Mouse (Mus musculus) CD4-positive, CD25-positive, alpha-beta regulatory T cell, adult 4 months (primary cell): ENCODE data around the gene Sema3f. TPM values are rescaled to one million over a fixed set of nuclear protein-coding genes. Genes with fewer than 3 reads are reported as not detected.
A peak's percentile ranks its signal among the peaks of the same experiment; 100 is the strongest.

ENCODE experiments used
- ATAC-seq: one replicate; pipeline ENCODE4 v1.8.0; 2017
- polyA plus RNA-seq, 2 experiments: library from polyadenylated mRNA; unstranded; fragments of 100-300 nt; shearing (Covaris generic); gene quantifications; one replicate each; pipeline ENCODE4 v1.2.1; 2017

The Sema3f gene
- polyA plus RNA-seq, result not detected

GRCm38 (mm10) chr9:107709697-107710483 lies at the start of gene Sema3f:
TSS of gene Sema3f (minus strand) at chr9:107710475.
- peak; percentile 69 for ATAC-seq

DNA sequence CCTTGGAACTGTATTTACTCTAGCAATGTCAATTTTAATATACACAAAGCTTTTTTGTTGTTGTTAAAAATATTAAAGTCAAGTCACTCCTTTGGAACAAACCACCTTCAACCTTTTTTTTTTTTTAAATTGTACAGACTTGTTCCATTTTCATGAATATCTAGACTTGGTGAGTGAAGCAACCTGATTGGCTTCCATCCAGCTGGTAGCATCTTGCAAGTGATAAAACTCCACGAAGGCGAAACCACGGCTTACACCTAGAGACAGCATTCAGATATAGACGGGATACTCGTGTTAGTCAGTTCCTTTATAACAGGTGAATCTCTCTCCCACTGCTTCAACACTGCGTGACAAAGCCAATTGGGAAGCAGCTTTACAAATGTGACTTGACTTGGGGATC lies 49.3 kb upstream of the Sema3f start:
- no peak for ATAC-seq

DNA sequence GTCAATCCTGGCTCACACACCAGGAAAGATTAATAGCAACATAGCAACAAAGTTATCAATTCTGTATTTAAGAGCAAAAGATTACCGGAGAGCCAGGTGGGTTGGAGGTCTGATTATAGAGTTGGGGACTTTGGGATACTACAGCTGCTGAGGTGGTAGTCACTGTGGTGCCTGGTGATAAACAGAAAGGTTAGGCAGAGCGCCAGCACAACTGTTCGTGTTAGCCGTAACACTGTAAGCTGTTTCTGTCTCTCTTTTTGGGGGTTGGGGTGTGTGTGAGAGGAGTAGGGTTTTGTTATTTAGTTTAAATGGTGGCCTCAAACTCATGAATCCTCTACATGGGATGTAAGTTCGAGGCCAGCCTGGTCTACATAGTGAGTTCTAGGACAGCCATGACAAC lies 40.1 kb upstream of the Sema3f start:
- ATAC-seq, result no peak

- ATAC-seq, result no peak
Observed at GRCm38 (mm10) chr9:107748063-107748462, 37.8 kb upstream of the Sema3f start.

- ATAC-seq, result no peak
Observed at GRCm38 (mm10) chr9:107747310-107747709, 37.0 kb upstream of the Sema3f start.

GRCm38 (mm10) chr9:107746679-107747078 lies 36.4 kb upstream of the Sema3f start:
- no peak for ATAC-seq

- no peak for ATAC-seq
Observed at GRCm38 (mm10) chr9:107744061-107744460, 33.8 kb upstream of the Sema3f start.

- ATAC-seq, result no peak
Observed at GRCm38 (mm10) chr9:107738841-107739202, 28.5 kb upstream of the Sema3f start.

- ATAC-seq, result peak; percentile 64
Observed at GRCm38 (mm10) chr9:107738020-107738840, 28.0 kb upstream of the Sema3f start.

- ATAC-seq, result peak; percentile 63
Observed at GRCm38 (mm10) chr9:107736185-107736485, 25.9 kb upstream of the Sema3f start.

DNA sequence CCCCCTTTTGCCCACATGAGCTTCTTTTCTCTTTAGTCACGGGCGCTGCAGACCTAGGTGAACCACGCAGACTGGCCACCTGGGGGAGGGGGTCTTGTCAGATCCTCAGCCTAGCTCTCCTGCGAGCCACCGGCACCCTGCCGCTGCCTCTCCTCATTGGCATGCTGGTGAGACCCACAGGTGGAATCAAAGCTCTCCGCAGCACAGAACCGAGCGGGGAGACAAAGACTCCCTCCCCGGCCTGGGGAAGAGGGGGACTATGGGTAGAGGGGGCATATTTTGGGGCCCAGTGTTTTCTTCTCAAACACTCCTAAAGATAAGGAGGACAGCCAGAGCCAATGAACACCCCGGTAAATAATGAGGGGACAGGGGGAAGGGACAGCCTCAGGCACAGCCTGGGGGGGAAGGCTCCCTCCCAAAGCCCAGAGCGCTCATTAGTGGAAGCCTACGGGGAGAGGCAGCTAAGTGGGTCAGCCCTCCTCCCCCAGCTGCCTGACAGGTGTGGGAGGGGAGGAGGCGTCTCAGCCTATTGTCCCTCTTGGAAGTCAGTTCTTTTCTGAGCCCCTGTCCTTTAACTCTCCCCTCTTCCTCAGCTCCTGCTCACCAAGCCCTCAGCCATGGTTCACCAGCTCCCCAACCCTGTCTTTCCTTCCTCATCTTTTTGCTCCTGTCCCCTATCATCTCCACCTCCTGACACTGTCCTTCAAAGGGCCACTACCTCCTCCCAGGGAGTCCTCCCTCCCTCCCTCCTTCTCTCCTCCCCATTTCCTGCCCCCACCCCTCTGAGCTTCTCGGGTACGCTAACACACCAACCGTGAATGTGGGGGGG lies 25.3 kb upstream of the Sema3f start:
- ATAC-seq, result no peak

GRCm38 (mm10) chr9:107734567-107734971 lies 24.3 kb upstream of the Sema3f start:
- ATAC-seq, result no peak

DNA sequence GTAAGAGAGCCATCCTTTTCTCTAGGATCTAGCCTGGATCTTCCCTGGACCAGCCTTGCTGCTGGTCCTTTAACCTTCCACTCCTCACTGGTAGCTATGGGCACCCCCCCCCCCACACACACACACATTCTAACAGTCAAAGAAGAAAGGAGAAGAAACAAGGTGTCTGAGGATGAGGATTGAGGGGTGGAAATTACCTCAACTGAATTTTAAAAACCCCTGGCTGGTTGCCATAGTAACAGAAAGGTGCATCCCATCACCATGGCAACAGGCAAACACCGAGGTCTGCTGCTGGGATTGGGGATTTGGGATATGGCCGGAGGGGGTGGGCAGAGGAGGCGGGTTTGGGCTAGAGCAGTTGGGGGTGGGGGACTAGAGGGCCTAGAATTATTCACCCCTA lies 19.4 kb upstream of the Sema3f start:
- no peak for ATAC-seq

GRCm38 (mm10) chr9:107728919-107729670 lies 18.8 kb upstream of the Sema3f start:
- ATAC-seq, result no peak

DNA sequence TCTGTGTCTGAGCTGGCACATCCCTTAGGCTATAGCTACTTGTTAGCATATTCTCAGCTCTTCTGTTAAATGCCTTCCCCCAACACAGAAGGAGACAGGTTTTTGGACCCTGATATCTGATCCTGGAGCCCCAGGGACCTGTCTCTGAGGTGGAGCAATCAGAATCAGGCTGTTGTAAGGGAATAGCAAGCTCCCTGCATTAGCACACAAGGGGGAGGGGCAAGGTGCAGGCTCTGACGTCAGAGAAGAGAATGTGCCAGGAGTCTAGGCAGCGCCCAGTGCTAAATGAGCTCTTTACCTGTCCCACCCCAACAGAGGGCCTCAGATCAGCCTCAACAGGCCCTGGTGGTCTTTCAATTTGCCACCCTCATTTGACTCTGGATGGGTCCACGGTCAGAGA lies 16.8 kb upstream of the Sema3f start:
- ATAC-seq, result no peak

- ATAC-seq, result no peak
Observed at GRCm38 (mm10) chr9:107724796-107725195, 14.5 kb upstream of the Sema3f start.

GRCm38 (mm10) chr9:107723794-107724531 lies 13.7 kb upstream of the Sema3f start:
- ATAC-seq, result no peak

DNA sequence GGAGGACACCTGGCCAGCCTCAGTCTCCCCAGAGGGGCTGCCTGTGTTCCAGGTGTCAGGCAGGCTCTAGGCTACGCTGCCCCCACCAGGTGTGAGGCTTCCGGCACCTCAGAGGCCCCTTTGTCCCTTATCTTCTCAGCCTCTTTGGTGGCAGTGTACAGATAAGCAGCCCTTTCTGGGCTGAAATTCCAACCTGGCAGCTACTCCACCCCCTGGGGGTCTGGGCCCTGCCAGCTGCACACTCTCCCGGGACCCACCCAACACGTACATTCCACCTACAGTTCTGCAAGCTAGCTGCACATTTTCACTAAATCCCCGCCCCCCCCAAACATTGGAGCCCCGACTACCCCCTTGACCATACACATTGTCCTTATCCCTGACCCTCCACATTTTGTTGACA lies 13.0 kb upstream of the Sema3f start:
- ATAC-seq, result no peak

DNA sequence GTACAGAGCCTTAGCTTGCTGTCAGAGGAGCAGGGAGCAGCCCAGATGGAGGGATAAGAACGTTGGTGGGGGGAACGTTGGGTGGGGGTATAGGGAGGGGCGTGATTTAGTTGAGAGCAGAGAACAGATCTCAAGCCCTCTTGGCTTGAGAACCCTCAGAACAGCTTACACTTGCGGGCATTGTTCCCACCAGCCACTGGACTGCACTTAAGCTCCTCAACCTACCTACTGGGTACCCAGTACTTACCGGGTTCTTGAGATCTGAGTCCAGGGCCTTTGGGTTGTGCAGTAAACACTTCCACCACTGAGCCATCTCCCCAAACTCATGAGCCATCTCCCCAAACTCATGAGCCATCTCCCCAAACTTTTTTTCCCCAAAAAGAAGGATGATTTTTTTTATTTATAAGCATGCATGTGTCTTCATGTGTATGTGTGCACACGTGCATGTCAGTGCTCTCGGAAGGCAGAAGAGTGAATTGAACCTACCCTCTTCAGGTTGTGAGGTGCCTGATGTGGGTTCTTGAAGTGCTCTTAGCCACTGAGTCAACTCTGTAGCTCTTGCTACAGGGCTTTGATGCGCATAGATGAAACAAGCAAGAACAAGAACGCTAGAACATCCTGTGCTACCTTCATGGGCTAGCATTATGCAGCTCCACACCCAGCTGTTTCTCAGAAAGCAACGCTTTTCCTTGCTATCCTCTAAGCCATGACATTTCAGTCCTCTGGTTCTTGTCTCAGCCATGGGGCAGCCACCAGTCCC lies 8.7 kb upstream of the Sema3f start:
- ATAC-seq, result no peak

DNA sequence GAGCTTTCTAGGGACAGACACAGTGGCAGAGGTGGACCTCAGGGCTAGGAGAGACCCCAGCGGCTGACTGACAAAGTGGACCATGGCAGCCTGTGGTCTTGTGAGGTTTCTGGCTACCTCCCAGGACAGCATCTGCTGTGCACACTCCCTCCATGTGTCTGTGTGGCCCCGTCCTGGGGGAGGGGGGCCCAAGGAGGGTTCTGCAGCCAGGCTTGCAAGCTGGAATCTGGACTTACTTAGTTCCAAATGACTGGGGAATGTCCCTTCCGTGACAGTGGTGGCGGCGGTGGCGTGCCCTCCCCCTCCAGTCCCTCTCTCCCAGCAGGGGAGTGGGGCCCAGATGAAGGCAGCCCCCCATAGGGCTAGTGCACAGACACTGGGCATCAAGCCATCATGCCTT lies 6.7 kb upstream of the Sema3f start:
- ATAC-seq, result no peak

DNA sequence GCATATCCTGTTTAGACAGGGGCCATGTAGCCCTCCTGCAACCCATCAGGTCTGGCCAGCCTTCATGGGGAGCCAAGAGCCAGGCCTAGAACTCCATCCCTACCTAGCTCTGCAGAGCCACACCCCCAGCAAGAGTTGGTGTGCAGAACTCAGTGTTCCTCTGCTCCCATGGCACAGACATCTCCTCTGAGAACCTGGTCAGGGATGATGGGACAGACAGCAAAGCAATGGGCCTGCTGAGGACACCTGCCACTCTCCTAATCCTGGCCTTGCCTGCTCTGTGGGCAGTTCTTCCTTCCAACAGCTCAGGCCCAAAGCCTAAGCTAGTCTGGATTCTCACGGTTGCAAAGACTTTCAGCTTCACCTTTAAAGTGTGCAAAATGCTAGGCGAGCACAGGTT lies 5.4 kb upstream of the Sema3f start:
- ATAC-seq, result no peak
